Mouse (Mus musculus): ENCODE data around the gene Gm20388.

DNA sequence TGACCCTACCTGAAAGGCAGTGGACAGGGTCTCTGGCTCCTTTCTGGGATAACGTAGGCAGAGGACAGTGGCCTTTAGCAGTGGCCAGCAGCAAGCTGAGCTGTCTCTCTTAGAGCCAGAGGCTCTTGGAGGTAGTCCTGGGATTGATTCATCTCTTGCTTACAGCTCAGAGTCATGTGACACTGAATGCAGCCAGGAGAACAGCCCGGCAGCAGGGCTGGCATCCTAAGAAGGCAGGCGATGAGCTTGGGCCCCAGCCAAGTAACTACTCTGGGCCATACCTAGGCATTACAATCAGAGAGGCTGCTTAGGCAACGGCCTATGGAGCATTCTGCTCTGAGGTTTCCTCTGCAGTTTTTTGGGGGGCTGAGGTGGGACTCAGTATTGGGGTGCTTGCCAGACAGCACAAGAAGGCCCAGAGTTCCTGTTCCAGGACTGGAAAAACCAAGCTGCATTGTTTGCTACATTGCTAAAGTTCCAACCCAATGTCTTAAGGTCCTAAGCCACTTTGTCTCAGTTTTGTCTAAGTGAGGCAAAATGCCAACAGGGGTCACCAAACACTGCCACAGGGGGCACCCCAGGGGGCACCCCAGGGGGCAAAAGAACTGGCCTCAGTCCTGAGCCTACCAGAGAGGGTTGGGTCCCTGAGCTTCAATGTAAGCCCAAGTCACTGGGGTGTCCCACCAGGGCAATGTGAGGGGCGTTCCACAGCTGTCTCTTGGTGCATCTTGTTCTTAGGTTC lies 2437.3 kb downstream of the Gm20388 start:
- TF ChIP-seq POLR2A (IDR thresholded peaks at IDR 0.05; ENCODE audit: borderline replicate concordance, insufficient read depth, low read length) = no peak
- TF ChIP-seq CTCF (IDR thresholded peaks at IDR 0.05; ENCODE audit: borderline replicate concordance, insufficient read depth, low read depth, low read length) = no peak
